Mouse (Mus musculus) E14TG2a.4 (cell line): ENCODE data around the gene Pdk2.

Source experiments
- CTCF ChIP-seq: conservative IDR thresholded peaks from 2 replicates; pipeline ENCODE4 v1.5.1; 2014; ENCODE audit warnings: low read length
- POU5F1 ChIP-seq: IDR thresholded peaks from 2 replicates; pipeline ENCODE4 v1.6.1; 2014; ENCODE audit warnings: low read length, borderline replicate concordance

DNA sequence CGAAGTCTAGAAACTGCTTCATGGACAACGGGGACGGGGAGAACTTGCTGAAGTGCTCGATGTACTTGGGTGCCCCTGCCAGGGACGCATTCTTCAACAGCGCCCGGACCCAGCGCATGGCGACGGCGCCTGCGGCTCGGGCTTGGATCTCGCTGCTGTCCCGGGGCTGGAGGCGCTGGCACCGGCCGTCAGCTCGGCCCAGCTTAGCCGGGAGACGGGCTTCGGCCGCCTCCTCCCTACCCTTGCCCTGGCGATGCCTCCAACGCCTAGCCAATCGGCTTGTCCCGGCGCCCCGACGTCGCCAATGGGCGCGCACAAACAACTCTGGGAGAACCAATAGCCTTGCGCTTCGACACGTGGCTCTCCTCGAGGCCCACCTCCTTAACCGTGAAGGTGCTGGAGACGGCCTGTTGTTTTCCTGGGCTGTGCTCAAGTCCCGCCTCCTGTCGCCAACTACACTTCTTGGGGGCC is at the start of gene Pdk2:
- TF ChIP-seq CTCF, result no peak
- TF ChIP-seq POU5F1, result no peak
